Mouse (Mus musculus) midbrain, embryonic 16.5 days (tissue): ENCODE measurements at regions not wholly inside any gene's neighbourhood (a gene's known extent, or its start where the extent isn't known, plus 50 kb on each side); places are given as distances from the start of the nearest gene placed in this dataset.
A peak's percentile ranks its signal among the peaks of the same experiment; 100 is the strongest.

Source experiments
- ATAC-seq: fragments of 200-750 bp; cut with Nextera tagmentation; 2 replicates; pipeline ENCODE4 v1.8.0; 2017; ENCODE audit warnings: moderate TSS enrichment
- H3K27ac ChIP-seq: fragments of 300-500 bp; sonication (generic); 2 replicates; pipeline ENCODE4 v1.5.1; 2014; ENCODE audit warnings: mild to moderate bottlenecking, low read length, mixed read lengths
- H3K27me3 ChIP-seq: fragments of 300-500 bp; sonication (generic); 2 replicates; pipeline ENCODE4 v1.6.1; 2014; ENCODE audit warnings: low read depth, low read length, mixed read lengths; ENCODE audit not compliant: control insufficient read depth, insufficient read depth
- H3K36me3 ChIP-seq: fragments of 300-500 bp; sonication (generic); 2 replicates; pipeline ENCODE4 v1.6.1; 2014; ENCODE audit warnings: mild to moderate bottlenecking, low read length, moderate library complexity, mixed read lengths; ENCODE audit not compliant: control insufficient read depth, insufficient read depth
- H3K4me1 ChIP-seq: fragments of 300-500 bp; sonication (generic); 2 replicates; pipeline ENCODE4 v1.6.1; 2014; ENCODE audit warnings: mild to moderate bottlenecking, low read length, mixed read lengths; ENCODE audit not compliant: control insufficient read depth, insufficient read depth
- H3K4me2 ChIP-seq: fragments of 300-500 bp; sonication (generic); 2 replicates; pipeline ENCODE4 v1.6.1; 2014; ENCODE audit warnings: mild to moderate bottlenecking, low read length, mixed read lengths
- H3K4me3 ChIP-seq: fragments of 300-500 bp; sonication (generic); 2 replicates; pipeline ENCODE4 v1.5.1; 2014; ENCODE audit warnings: low read depth, mild to moderate bottlenecking, low read length, moderate library complexity, mixed read lengths
- H3K9ac ChIP-seq: fragments of 300-500 bp; sonication (generic); 2 replicates; pipeline ENCODE4 v1.6.1; 2014; ENCODE audit warnings: low read depth, low read length, mixed read lengths
- H3K9me3 ChIP-seq: fragments of 300-500 bp; sonication (generic); replicated peaks from 2 replicates; pipeline ENCODE4 v1.6.1; 2014; ENCODE audit warnings: mild to moderate bottlenecking, low read length, mixed read lengths; ENCODE audit not compliant: control insufficient read depth, poor library complexity, severe bottlenecking
- WGBS: fragments of 180-500 bp; shearing (Covaris S2); extraction: QIAGEN DNeasy Blood & Tissue Kit; methylation state at CpG from one replicate; pipeline ENCODE4 v1.1.7; 2014; 5-methylcytosine and 5-hydroxymethylcytosine counted together

GRCm38 (mm10) chr15:24161974-24162373, 1251.6 kb downstream of the Basp1 start:
- H3K9me3 ChIP-seq: no peaks in the 10 kb centered on the region
- H3K27me3 ChIP-seq: no peaks in the 10 kb centered on the region
- no peak for ATAC-seq
- WGBS: 91% methylated on average over 9 of the region's 9 CpGs
- H3K4me1 ChIP-seq: no peaks in the 10 kb centered on the region
- no peaks in the 10 kb centered on the region for H3K36me3 ChIP-seq
- H3K4me3 ChIP-seq: no peak overlapping the region
- no peak overlapping the region for H3K4me2 ChIP-seq
- no peak overlapping the region for H3K27ac ChIP-seq
- no peak overlapping the region for H3K9ac ChIP-seq

GRCm38 (mm10) chr15:24157700-24158350, 1255.7 kb downstream of the Basp1 start:
- no peaks in the 10 kb centered on the region for H3K4me1 ChIP-seq
- no peak overlapping the region for H3K4me3 ChIP-seq
- no peaks in the 10 kb centered on the region for H3K27me3 ChIP-seq
- peak; percentile 64; the same call in 1 of the 2 replicates for ATAC-seq
- H3K27ac ChIP-seq: no peak overlapping the region
- WGBS: 71% methylated on average over 10 of the region's 10 CpGs
- no peaks in the 10 kb centered on the region for H3K9me3 ChIP-seq
- H3K36me3 ChIP-seq: no peaks in the 10 kb centered on the region
- no peak overlapping the region for H3K4me2 ChIP-seq
- no peak overlapping the region for H3K9ac ChIP-seq

GRCm38 (mm10) chr15:24154291-24154690, 1259.3 kb downstream of the Basp1 start:
- Histone ChIP-seq H3K4me2 (no peak overlapping the region), H3K36me3 (no peaks in the 10 kb centered on the region), H3K27me3 (no peaks in the 10 kb centered on the region), H3K9me3 (no peaks in the 10 kb centered on the region), H3K4me1 (no peaks in the 10 kb centered on the region), H3K27ac (no peak overlapping the region), H3K4me3 (no peak overlapping the region), H3K9ac (no peak overlapping the region)
- 96% methylated on average over 3 of the region's 3 CpGs for WGBS
- no peak for ATAC-seq

- H3K4me2 ChIP-seq: no peak overlapping the region
- H3K4me1 ChIP-seq: no peaks in the 10 kb centered on the region
- H3K4me3 ChIP-seq: no peak overlapping the region
- no peaks in the 10 kb centered on the region; the same call in 1 of the 2 replicates for H3K9me3 ChIP-seq
- H3K27ac ChIP-seq: no peak overlapping the region
- no peak for ATAC-seq
- H3K9ac ChIP-seq: no peak overlapping the region
- no peaks in the 10 kb centered on the region for H3K27me3 ChIP-seq
- H3K36me3 ChIP-seq: no peaks in the 10 kb centered on the region
Observed at GRCm38 (mm10) chr15:24124241-24124640, 1289.3 kb downstream of the Basp1 start.

GRCm38 (mm10) chr15:24086267-24086666, 1327.3 kb downstream of the Basp1 start:
- Histone ChIP-seq H3K27me3 (no peaks in the 10 kb centered on the region), H3K4me1 (no peaks in the 10 kb centered on the region), H3K4me3 (no peak overlapping the region), H3K9ac (no peak overlapping the region), H3K9me3 (no peaks in the 10 kb centered on the region), H3K4me2 (no peak overlapping the region), H3K27ac (no peak overlapping the region), H3K36me3 (no peaks in the 10 kb centered on the region)
- WGBS: 85% methylated on average over 5 of the region's 5 CpGs
- no peak for ATAC-seq

GRCm38 (mm10) chr15:24053197-24053596, 1360.4 kb downstream of the Basp1 start:
- H3K9ac ChIP-seq: no peak overlapping the region
- H3K36me3 ChIP-seq: no peaks in the 10 kb centered on the region
- H3K27me3 ChIP-seq: no peaks in the 10 kb centered on the region
- H3K4me2 ChIP-seq: no peak overlapping the region
- ATAC-seq: peak; percentile 73
- H3K9me3 ChIP-seq: no peaks in the 10 kb centered on the region
- H3K4me1 ChIP-seq: no peaks in the 10 kb centered on the region
- no peak overlapping the region for H3K27ac ChIP-seq
- H3K4me3 ChIP-seq: no peak overlapping the region
- WGBS: 42% methylated on average over 3 of the region's 3 CpGs

GRCm38 (mm10) chr15:24040847-24041246, 1372.7 kb downstream of the Basp1 start:
- no peaks in the 10 kb centered on the region; the same call in 1 of the 2 replicates for H3K4me1 ChIP-seq
- WGBS: 29% methylated on average over 2 of the region's 2 CpGs
- H3K27ac ChIP-seq: no peak overlapping the region
- no peaks in the 10 kb centered on the region for H3K36me3 ChIP-seq
- H3K9ac ChIP-seq: no peak overlapping the region
- ATAC-seq: no peak
- no peak overlapping the region for H3K4me3 ChIP-seq
- no peaks in the 10 kb centered on the region for H3K9me3 ChIP-seq
- no peaks in the 10 kb centered on the region for H3K27me3 ChIP-seq
- H3K4me2 ChIP-seq: no peak overlapping the region

GRCm38 (mm10) chr15:24039174-24039573, 1374.4 kb downstream of the Basp1 start:
- no peak overlapping the region for H3K4me2 ChIP-seq
- H3K27ac ChIP-seq: no peak overlapping the region
- no peaks in the 10 kb centered on the region; the same call in 1 of the 2 replicates for H3K4me1 ChIP-seq
- H3K36me3 ChIP-seq: no peaks in the 10 kb centered on the region
- H3K9ac ChIP-seq: no peak overlapping the region
- no peak overlapping the region for H3K4me3 ChIP-seq
- H3K27me3 ChIP-seq: no peaks in the 10 kb centered on the region
- ATAC-seq: no peak
- no peaks in the 10 kb centered on the region for H3K9me3 ChIP-seq
- 89% methylated on average over 5 of the region's 5 CpGs for WGBS

- no peak for ATAC-seq
- no peaks in the 10 kb centered on the region for H3K4me1 ChIP-seq
- H3K4me2 ChIP-seq: no peak overlapping the region
- no peak overlapping the region for H3K9ac ChIP-seq
- H3K27me3 ChIP-seq: no peaks in the 10 kb centered on the region
- H3K9me3 ChIP-seq: no peaks in the 10 kb centered on the region
- H3K36me3 ChIP-seq: no peaks in the 10 kb centered on the region
- H3K27ac ChIP-seq: no peak overlapping the region
- H3K4me3 ChIP-seq: no peak overlapping the region
Observed at GRCm38 (mm10) chr15:24022137-24022536, 1391.4 kb downstream of the Basp1 start.
